Mouse (Mus musculus) midbrain, embryonic 14.5 days (tissue): Measurements from ENCODE around the gene Kif18b. TPM values are rescaled to one million over a fixed set of nuclear protein-coding genes. Genes with fewer than 3 reads are reported as not detected.

ENCODE experiments used
- polyA plus RNA-seq: library from polyadenylated mRNA; unstranded; fragments of >200 nt; fragmentation: Nextera tagmentation; extraction: Ambion mirVana; gene quantifications from 2 replicates; pipeline ENCODE4 v1.2.1, GENCODE M21; 2014

Gene Kif18b
- polyA plus RNA-seq, 1 experiment from 2014 or later = 1.9 TPM

Other genes with a start within 250 kb of the Kif18b start
- 38.8 and 42.4 TPM in 2 replicates for gene Ccdc43, start 227.3 kb downstream of the Kif18b start, polyA plus RNA-seq
- 18.2 and 24.1 TPM in 2 replicates for gene Adam11, start 163.7 kb downstream of the Kif18b start, polyA plus RNA-seq
- 32.0 and 33.9 TPM in 2 replicates for gene Gjc1, start 105.4 kb downstream of the Kif18b start, polyA plus RNA-seq
- gene Higd1b, start 89.3 kb downstream of the Kif18b start, polyA plus RNA-seq = 5.4 and 9.6 TPM in 2 replicates
- 111 and 150 TPM in 2 replicates for gene Eftud2, start 44.1 kb downstream of the Kif18b start, polyA plus RNA-seq
- 2.1 and 2.4 TPM in 2 replicates for gene Ccdc103, start 43.9 kb downstream of the Kif18b start, polyA plus RNA-seq
- gene Fam187a, start 40.0 kb downstream of the Kif18b start, polyA plus RNA-seq = not detected in 2 replicates
- gene Gfap, start 24.2 kb downstream of the Kif18b start, polyA plus RNA-seq = 0.26 TPM in 1 of 2 replicates, not detected in the other
- 14.3 and 18.8 TPM in 2 replicates for gene C1ql1, start 21.6 kb upstream of the Kif18b start, polyA plus RNA-seq
- gene Nmt1, start 103.1 kb upstream of the Kif18b start, polyA plus RNA-seq = 30.7 and 38.0 TPM in 2 replicates
- 183 and 209 TPM in 2 replicates for gene Dcakd, start 103.2 kb upstream of the Kif18b start, polyA plus RNA-seq
- 0.92 and 1.8 TPM in 2 replicates for gene Plcd3, start 176.5 kb upstream of the Kif18b start, polyA plus RNA-seq
- gene Acbd4, start 176.6 kb upstream of the Kif18b start, polyA plus RNA-seq = 8.0 and 8.4 TPM in 2 replicates
- gene Hexim1, start 191.1 kb upstream of the Kif18b start, polyA plus RNA-seq = 3.9 and 5.9 TPM in 2 replicates
- 22.9 and 24.7 TPM in 2 replicates for gene Hexim2, start 207.3 kb upstream of the Kif18b start, polyA plus RNA-seq
- 4.3 and 5.2 TPM in 2 replicates for gene Fmnl1, start 246.0 kb upstream of the Kif18b start, polyA plus RNA-seq